Mouse (Mus musculus): Measurements from ENCODE around the gene Gm9758. TPM values are rescaled to one million over a fixed set of nuclear protein-coding genes. Genes with fewer than 3 reads are reported as not detected.
"Not testable (repeated sequence)": the region's sequence is repeated elsewhere in the genome, so short reads cannot be mapped to it uniquely, and the experiment has no call there.

Gene Gm9758
- polyA plus RNA-seq, 1 experiment = not detected

- DNase-seq; H3K27me3 ChIP-seq (ENCODE audit: control insufficient read depth, insufficient read depth, low read length); H3K36me3 ChIP-seq (ENCODE audit: control insufficient read depth, insufficient read depth, low read length); H3K4me1 ChIP-seq (replicated peaks; ENCODE audit: control insufficient read depth, insufficient read depth, low read length); H3K4me3 ChIP-seq (ENCODE audit: control insufficient read depth, insufficient read depth, low read length); H3K27ac ChIP-seq (ENCODE audit: control insufficient read depth, insufficient read depth, low read length): not testable (repeated sequence)
- 77% methylated on average over 5 of the region's 6 CpGs for whole genome bisulfite sequencing
Observed at GRCm38 (mm10) chr5:14933721-14934120, 19.0 kb upstream of the Gm9758 start.

GRCm38 (mm10) chr5:14927047-14927446 lies 12.3 kb upstream of the Gm9758 start:
- H3K4me1 ChIP-seq (replicated peaks; ENCODE audit: control insufficient read depth, insufficient read depth, low read length); H3K27ac ChIP-seq (ENCODE audit: control insufficient read depth, insufficient read depth, low read length); H3K36me3 ChIP-seq (ENCODE audit: control insufficient read depth, insufficient read depth, low read length); H3K27me3 ChIP-seq (ENCODE audit: control insufficient read depth, insufficient read depth, low read length); DNase-seq; H3K4me3 ChIP-seq (ENCODE audit: control insufficient read depth, insufficient read depth, low read length): not testable (repeated sequence)
- WGBS = 30% methylated on average over 4 of the region's 4 CpGs

GRCm38 (mm10) chr5:14914361-14914760 lies 338 bp downstream of the Gm9758 start:
- not testable (repeated sequence) for H3K36me3 ChIP-seq (ENCODE audit: control insufficient read depth, insufficient read depth, low read length); H3K27me3 ChIP-seq (ENCODE audit: control insufficient read depth, insufficient read depth, low read length); DNase-seq; H3K4me3 ChIP-seq (ENCODE audit: control insufficient read depth, insufficient read depth, low read length); H3K27ac ChIP-seq (ENCODE audit: control insufficient read depth, insufficient read depth, low read length); H3K4me1 ChIP-seq (replicated peaks; ENCODE audit: control insufficient read depth, insufficient read depth, low read length)
- 76% methylated on average over 2 of the region's 3 CpGs for WGBS

- H3K36me3 ChIP-seq (ENCODE audit: control insufficient read depth, insufficient read depth, low read length); H3K27ac ChIP-seq (ENCODE audit: control insufficient read depth, insufficient read depth, low read length); H3K27me3 ChIP-seq (ENCODE audit: control insufficient read depth, insufficient read depth, low read length); DNase-seq; H3K4me3 ChIP-seq (ENCODE audit: control insufficient read depth, insufficient read depth, low read length); H3K4me1 ChIP-seq (replicated peaks; ENCODE audit: control insufficient read depth, insufficient read depth, low read length): not testable (repeated sequence)
- WGBS = 22% methylated on average over 3 of the region's 3 CpGs
Observed at GRCm38 (mm10) chr5:14903539-14903938, 11.2 kb downstream of the Gm9758 start.

- no peaks in the 10 kb centered on the region for H3K27me3 ChIP-seq (ENCODE audit: control insufficient read depth, insufficient read depth, low read length)
- WGBS = 75% methylated on average over 3 of the region's 3 CpGs
- H3K4me3 ChIP-seq (ENCODE audit: control insufficient read depth, insufficient read depth, low read length) = no peak overlapping the region
- H3K4me1 ChIP-seq (replicated peaks; ENCODE audit: control insufficient read depth, insufficient read depth, low read length) = no peaks in the 10 kb centered on the region
- H3K36me3 ChIP-seq (ENCODE audit: control insufficient read depth, insufficient read depth, low read length) = no peaks in the 10 kb centered on the region
- DNase-seq = no peak
- H3K27ac ChIP-seq (ENCODE audit: control insufficient read depth, insufficient read depth, low read length) = no peak overlapping the region
- TF ChIP-seq POLR2A (IDR thresholded peaks at IDR 0.05; ENCODE audit: control insufficient read depth, extremely low read depth, insufficient read depth, low read length, poor library complexity) (no peak), CTCF (IDR thresholded peaks at IDR 0.05; ENCODE audit: borderline replicate concordance, control insufficient read depth, extremely low read depth, insufficient read depth, low read length, poor library complexity) (no peak)
Observed at GRCm38 (mm10) chr5:14892242-14892641, 22.5 kb downstream of the Gm9758 start.

- H3K4me3 ChIP-seq (ENCODE audit: control insufficient read depth, insufficient read depth, low read length); H3K4me1 ChIP-seq (replicated peaks; ENCODE audit: control insufficient read depth, insufficient read depth, low read length); H3K27ac ChIP-seq (ENCODE audit: control insufficient read depth, insufficient read depth, low read length); H3K36me3 ChIP-seq (ENCODE audit: control insufficient read depth, insufficient read depth, low read length); DNase-seq; H3K27me3 ChIP-seq (ENCODE audit: control insufficient read depth, insufficient read depth, low read length): not testable (repeated sequence)
- 79% methylated on average over 2 of the region's 2 CpGs for WGBS
Observed at GRCm38 (mm10) chr5:14885291-14885690, 29.4 kb downstream of the Gm9758 start.

Other genes starting within 250 kb of the Gm9758 start
- gene Speer4e, start 23.5 kb upstream of the Gm9758 start, polyA plus RNA-seq (2012; rRNA removed) = not detected in 2 replicates
- gene Gm10354, start 64.0 kb upstream of the Gm9758 start, polyA plus RNA-seq (2012; rRNA removed) = not detected in 2 replicates
- not detected in 2 replicates for gene Gm17019, start 118.1 kb upstream of the Gm9758 start, polyA plus RNA-seq (2012; rRNA removed)